In genomic region chr3:89225321-89225815, GRCm38 (mm10) we compare ENCODE assay signal across 11 mouse cellular contexts. TPM values are rescaled to one million over a fixed set of nuclear protein-coding genes. Genes with fewer than 3 reads are reported as not detected.
DNase-seq lines count a peak whose midpoint lies in the region; ATAC-seq lines count a peak whose summit lies in the region.
"Had no signal": no experiment of that assay in that cellular context is flagged by ENCODE, and none has a peak within 500 bp of the region (broad histone marks: within the 10 kb centered on the region; RNA-seq: fewer than 3 reads in every experiment).

No protein-coding gene starts in this region.

- DNase-seq in heart, embryonic 10.5 days (ENCODE audit: low spot score): no peak
- no peak for DNase-seq in embryonic facial prominence, embryonic 10.5 days (ENCODE audit: low spot score)
- no peak for DNase-seq in hindbrain, embryonic 11.5 days (ENCODE audit: low spot score)
- DNase-seq in left cerebral cortex, postnatal 14 days (ENCODE audit: low spot score in 2 of 2): no peak
- no peak for DNase-seq in gastrocnemius, adult 8-10 months (ENCODE audit: low spot score in 2 of 2)
- no peak for DNase-seq in testis, postnatal 14 days (ENCODE audit: low spot score)
- DNase-seq: adrenal gland, postnatal 14 days; cerebellum, adult 8-10 months; lung, postnatal 14 days had no signal

- no peak for ATAC-seq in heart, embryonic 12.5 days (ENCODE audit: insufficient number of reproducible peaks, low FRiP score)
- no peak for ATAC-seq in hindbrain, embryonic 11.5 days (ENCODE audit: low FRiP score)
- no peak for ATAC-seq in midbrain, embryonic 13.5 days

- no peaks in the 10 kb centered on the region for H3K9me3 ChIP-seq in heart, embryonic 10.5 days
- H3K9me3 ChIP-seq in heart, embryonic 12.5 days (replicated peaks): no peaks in the 10 kb centered on the region
- no peaks in the 10 kb centered on the region for H3K9me3 ChIP-seq in embryonic facial prominence, embryonic 10.5 days
- H3K9me3 ChIP-seq in hindbrain, embryonic 11.5 days (ENCODE audit: control insufficient read depth, low read length): no peaks in the 10 kb centered on the region
- no peaks in the 10 kb centered on the region for H3K9me3 ChIP-seq in midbrain, embryonic 13.5 days

- no peak overlapping the region for H3K4me2 ChIP-seq in heart, embryonic 12.5 days
- peak overlapping the region; percentile 84 for H3K4me2 ChIP-seq in hindbrain, embryonic 11.5 days (replicated peaks; ENCODE audit: low read depth, low read length)
- H3K4me2 ChIP-seq in midbrain, embryonic 13.5 days (replicated peaks): peak overlapping the region; percentile 83

- H3K27me3 ChIP-seq in heart, embryonic 10.5 days (ENCODE audit: insufficient read depth, poor library complexity, severe bottlenecking): peaks cover 49% of the 10 kb centered on the region
- H3K27me3 ChIP-seq in heart, embryonic 12.5 days (replicated peaks): peaks cover 38% of the 10 kb centered on the region
- H3K27me3 ChIP-seq in embryonic facial prominence, embryonic 10.5 days (replicated peaks; ENCODE audit: low read depth, poor library complexity, severe bottlenecking): peaks cover 33% of the 10 kb centered on the region
- 0 out of 2 replicates have a peak, but pooled peaks cover 2% of the 10 kb centered on the region for H3K27me3 ChIP-seq in hindbrain, embryonic 11.5 days (ENCODE audit: control insufficient read depth, insufficient read depth, low read length)
- no peaks in the 10 kb centered on the region for H3K27me3 ChIP-seq in midbrain, embryonic 13.5 days

- H3K4me1 ChIP-seq in heart, embryonic 10.5 days: peaks cover 53% of the 10 kb centered on the region
- H3K4me1 ChIP-seq in heart, embryonic 12.5 days (replicated peaks): peaks cover 24% of the 10 kb centered on the region
- peaks cover 73% of the 10 kb centered on the region for H3K4me1 ChIP-seq in embryonic facial prominence, embryonic 10.5 days
- H3K4me1 ChIP-seq in hindbrain, embryonic 11.5 days (replicated peaks; ENCODE audit: control insufficient read depth, insufficient read depth, low read length): peaks cover 18% of the 10 kb centered on the region
- peaks cover 76% of the 10 kb centered on the region for H3K4me1 ChIP-seq in midbrain, embryonic 13.5 days (replicated peaks)

- peak overlapping the region; percentile 64; the same call in 1 of the 2 replicates for H3K4me3 ChIP-seq in heart, embryonic 10.5 days
- no peak overlapping the region for H3K4me3 ChIP-seq in heart, embryonic 12.5 days
- peak overlapping the region; percentile 78 for H3K4me3 ChIP-seq in embryonic facial prominence, embryonic 10.5 days
- peak overlapping the region; percentile 84 for H3K4me3 ChIP-seq in hindbrain, embryonic 11.5 days (ENCODE audit: low read depth, low read length)
- peak overlapping the region; percentile 68 for H3K4me3 ChIP-seq in midbrain, embryonic 13.5 days (replicated peaks)

- peak overlapping the region; percentile 7; the same call in 1 of the 2 replicates for H3K27ac ChIP-seq in heart, embryonic 10.5 days
- H3K27ac ChIP-seq in heart, embryonic 12.5 days (ENCODE audit: poor library complexity, severe bottlenecking): no peak overlapping the region
- peak overlapping the region; percentile 93 for H3K27ac ChIP-seq in embryonic facial prominence, embryonic 10.5 days (replicated peaks)
- H3K27ac ChIP-seq in hindbrain, embryonic 11.5 days (ENCODE audit: low read depth, low read length): peak overlapping the region; percentile 84
- peak overlapping the region; percentile 97 for H3K27ac ChIP-seq in midbrain, embryonic 13.5 days

- 65% methylated on average over 12 of the region's 12 CpGs for WGBS in heart, embryonic 10.5 days
- WGBS in heart, embryonic 12.5 days: 63% methylated on average over 12 of the region's 12 CpGs
- 42% methylated on average over 12 of the region's 12 CpGs for WGBS in embryonic facial prominence, embryonic 10.5 days
- 18% methylated on average over 12 of the region's 12 CpGs for WGBS in hindbrain, embryonic 11.5 days
- 8% methylated on average over 12 of the region's 12 CpGs for WGBS in midbrain, embryonic 13.5 days

- H3K36me3 ChIP-seq in heart, embryonic 10.5 days: peaks cover 6% of the 10 kb centered on the region; the same call in 1 of the 2 replicates
- 0 out of 2 replicates have a peak, but pooled peaks cover 6% of the 10 kb centered on the region for H3K36me3 ChIP-seq in heart, embryonic 12.5 days
- peaks cover 49% of the 10 kb centered on the region for H3K36me3 ChIP-seq in embryonic facial prominence, embryonic 10.5 days (replicated peaks)
- H3K36me3 ChIP-seq in hindbrain, embryonic 11.5 days (ENCODE audit: control insufficient read depth, insufficient read depth, low read length): peaks cover 4% of the 10 kb centered on the region; the same call in 1 of the 2 replicates
- peaks cover 30% of the 10 kb centered on the region for H3K36me3 ChIP-seq in midbrain, embryonic 13.5 days

- intact Hi-C loops in left cerebral cortex, postnatal 14 days (cut with DNase I): loop anchor here (10.0 kb wide), 1 partner anchor 549 kb away; the partner anchor contains the start of gene Ube2q1

- H3K9ac ChIP-seq in heart, embryonic 12.5 days: no peak overlapping the region
- H3K9ac ChIP-seq in hindbrain, embryonic 11.5 days (ENCODE audit: low read depth, low read length): peak overlapping the region; percentile 83
- H3K9ac ChIP-seq in midbrain, embryonic 13.5 days (replicated peaks): peak overlapping the region; percentile 85

RNA-seq across cellular contexts. Expression of gene Mtx1, which starts 1.5 kb away (rescaled TPM):
- polyA plus RNA-seq in heart, embryonic 10.5 days (2016; fragmentation: Nextera tagmentation; extraction: Ambion mirVana): 179 and 204 TPM in 2 replicates
- 123 and 127 TPM in 2 replicates for polyA plus RNA-seq in heart, embryonic 12.5 days (2016; fragmentation: Nextera tagmentation; extraction: Ambion mirVana)
- 248 and 258 TPM in 2 replicates for polyA plus RNA-seq in embryonic facial prominence, embryonic 10.5 days (2016; fragmentation: Nextera tagmentation; extraction: Ambion mirVana)
- polyA plus RNA-seq in hindbrain, embryonic 11.5 days (2014; fragmentation: Nextera tagmentation; extraction: Ambion mirVana): 180 and 181 TPM in 2 replicates
- polyA plus RNA-seq in midbrain, embryonic 13.5 days (2015; fragmentation: Nextera tagmentation; extraction: Ambion mirVana): 158 and 165 TPM in 2 replicates
- total RNA-seq in left cerebral cortex, postnatal 14 days (2021): 100 to 1,000 TPM in 1 of 2 experiments, 10 to 100 TPM in 1; 96.9 to 107 TPM
- total RNA-seq in gastrocnemius, adult 8-10 months (2022): 10 to 100 TPM; 32.0 to 44.5 (median 38.3) TPM

RNA-seq across cellular contexts. Expression of gene Muc1, which starts 3.5 kb away (rescaled TPM):
- 0.11 and 0.16 TPM in 2 replicates for polyA plus RNA-seq in heart, embryonic 10.5 days (2016; fragmentation: Nextera tagmentation; extraction: Ambion mirVana)
- 0.48 TPM in 1 of 2 replicates, not detected in the other for polyA plus RNA-seq in heart, embryonic 12.5 days (2016; fragmentation: Nextera tagmentation; extraction: Ambion mirVana)
- polyA plus RNA-seq in embryonic facial prominence, embryonic 10.5 days (2016; fragmentation: Nextera tagmentation; extraction: Ambion mirVana): 0.15 and 0.81 TPM in 2 replicates
- 1.4 and 2.1 TPM in 2 replicates for polyA plus RNA-seq in hindbrain, embryonic 11.5 days (2014; fragmentation: Nextera tagmentation; extraction: Ambion mirVana)
- polyA plus RNA-seq in midbrain, embryonic 13.5 days (2015; fragmentation: Nextera tagmentation; extraction: Ambion mirVana): 3.2 and 3.4 TPM in 2 replicates
- total RNA-seq in left cerebral cortex, postnatal 14 days (2021): 1 to 10 TPM in 1 of 2 experiments, under 1 TPM in 1; 0.42 to 1.0 TPM
- total RNA-seq in gastrocnemius, adult 8-10 months (2022): 1 to 10 TPM in 1 of 4 experiments, under 1 TPM in 3; 0.24 to 1.0 (median 0.52) TPM

RNA-seq across cellular contexts. Expression of gene Thbs3, which starts 10.4 kb away (rescaled TPM):
- polyA plus RNA-seq in heart, embryonic 10.5 days (2016; fragmentation: Nextera tagmentation; extraction: Ambion mirVana): 18.1 and 20.0 TPM in 2 replicates
- polyA plus RNA-seq in heart, embryonic 12.5 days (2016; fragmentation: Nextera tagmentation; extraction: Ambion mirVana): 16.2 and 18.7 TPM in 2 replicates
- 42.0 and 43.3 TPM in 2 replicates for polyA plus RNA-seq in embryonic facial prominence, embryonic 10.5 days (2016; fragmentation: Nextera tagmentation; extraction: Ambion mirVana)
- 40.9 and 44.5 TPM in 2 replicates for polyA plus RNA-seq in hindbrain, embryonic 11.5 days (2014; fragmentation: Nextera tagmentation; extraction: Ambion mirVana)
- polyA plus RNA-seq in midbrain, embryonic 13.5 days (2015; fragmentation: Nextera tagmentation; extraction: Ambion mirVana): 82.9 and 86.2 TPM in 2 replicates
- 10 to 100 TPM; 23.5 to 27.0 TPM for total RNA-seq in left cerebral cortex, postnatal 14 days (2021)
- 1 to 10 TPM; 1.8 to 6.1 (median 3.4) TPM for total RNA-seq in gastrocnemius, adult 8-10 months (2022)

RNA-seq across cellular contexts. Expression of gene Krtcap2, which starts 20.4 kb away (rescaled TPM):
- 244 and 260 TPM in 2 replicates for polyA plus RNA-seq in heart, embryonic 10.5 days (2016; fragmentation: Nextera tagmentation; extraction: Ambion mirVana)
- polyA plus RNA-seq in heart, embryonic 12.5 days (2016; fragmentation: Nextera tagmentation; extraction: Ambion mirVana): 243 and 262 TPM in 2 replicates
- polyA plus RNA-seq in embryonic facial prominence, embryonic 10.5 days (2016; fragmentation: Nextera tagmentation; extraction: Ambion mirVana): 244 and 262 TPM in 2 replicates
- polyA plus RNA-seq in hindbrain, embryonic 11.5 days (2014; fragmentation: Nextera tagmentation; extraction: Ambion mirVana): 276 and 289 TPM in 2 replicates
- polyA plus RNA-seq in midbrain, embryonic 13.5 days (2015; fragmentation: Nextera tagmentation; extraction: Ambion mirVana): 205 and 209 TPM in 2 replicates
- 10 to 100 TPM; 74.5 to 86.3 TPM for total RNA-seq in left cerebral cortex, postnatal 14 days (2021)
- total RNA-seq in gastrocnemius, adult 8-10 months (2022): 10 to 100 TPM; 64.7 to 88.3 (median 74.6) TPM

RNA-seq across cellular contexts. Expression of gene Trim46, which starts 20.7 kb away (rescaled TPM):
- 0.79 and 1.9 TPM in 2 replicates for polyA plus RNA-seq in heart, embryonic 10.5 days (2016; fragmentation: Nextera tagmentation; extraction: Ambion mirVana)
- polyA plus RNA-seq in heart, embryonic 12.5 days (2016; fragmentation: Nextera tagmentation; extraction: Ambion mirVana): 0.89 and 1.1 TPM in 2 replicates
- polyA plus RNA-seq in embryonic facial prominence, embryonic 10.5 days (2016; fragmentation: Nextera tagmentation; extraction: Ambion mirVana): 4.0 and 4.7 TPM in 2 replicates
- 9.5 and 9.7 TPM in 2 replicates for polyA plus RNA-seq in hindbrain, embryonic 11.5 days (2014; fragmentation: Nextera tagmentation; extraction: Ambion mirVana)
- 58.6 and 59.4 TPM in 2 replicates for polyA plus RNA-seq in midbrain, embryonic 13.5 days (2015; fragmentation: Nextera tagmentation; extraction: Ambion mirVana)
- 100 to 1,000 TPM; 102 to 105 TPM for total RNA-seq in left cerebral cortex, postnatal 14 days (2021)
- under 1 TPM; 0.10 to 0.45 (median 0.11) TPM for total RNA-seq in gastrocnemius, adult 8-10 months (2022)
